Mouse (Mus musculus) heart, embryonic 14.5 days (tissue): ENCODE measurements around the gene Ppil4. TPM values are rescaled to one million over a fixed set of nuclear protein-coding genes. Genes with fewer than 3 reads are reported as not detected.

Experiments used
- ATAC-seq: fragments of 200-750 bp; cut with Nextera tagmentation; 2 replicates; pipeline ENCODE4 v1.8.0; 2017; ENCODE audit warnings: low read depth, moderate TSS enrichment; ENCODE audit not compliant: insufficient number of reproducible peaks, insufficient read depth, low FRiP score
- H3K27ac ChIP-seq, 2 experiments: fragments of 200-500 bp in 1 of 2; fragments of 300-500 bp in 1 of 2; sonication (generic) in 1 of 2; replicated peaks in 1 of 2; 2 replicates each; pipeline ENCODE4 v1.5.1; 2012 to 2014; ENCODE audit warnings: low read depth in 2 of 2, low read length in 2 of 2, control low read depth in 1 of 2, mild to moderate bottlenecking in 1 of 2, mixed read lengths in 1 of 2; ENCODE audit not compliant: control insufficient read depth in 1 of 2, insufficient read depth in 1 of 2
- H3K27me3 ChIP-seq: fragments of 300-500 bp; sonication (generic); 2 replicates; pipeline ENCODE4 v1.6.1; 2014; ENCODE audit warnings: mild to moderate bottlenecking, low read length, control low read depth; ENCODE audit not compliant: control insufficient read depth, insufficient read depth
- H3K36me3 ChIP-seq: fragments of 300-500 bp; sonication (generic); 2 replicates; pipeline ENCODE4 v1.6.1; 2014; ENCODE audit warnings: mild to moderate bottlenecking, control low read depth, low read length, mixed read lengths; ENCODE audit not compliant: control insufficient read depth, insufficient read depth
- H3K4me1 ChIP-seq, 2 experiments: fragments of 200-500 bp in 1 of 2; fragments of 300-500 bp in 1 of 2; sonication (generic) in 1 of 2; 2 replicates each; pipeline ENCODE4 v1.6.1; 2012 to 2014; ENCODE audit warnings: low read length in 2 of 2, control low read depth in 1 of 2, mixed read lengths in 1 of 2; ENCODE audit not compliant: control insufficient read depth in 2 of 2, insufficient read depth in 2 of 2
- H3K4me2 ChIP-seq: fragments of 300-500 bp; sonication (generic); 2 replicates; pipeline ENCODE4 v1.6.1; 2014; ENCODE audit warnings: mild to moderate bottlenecking, low read length
- H3K4me3 ChIP-seq, 2 experiments: fragments of 200-500 bp in 1 of 2; fragments of 300-500 bp in 1 of 2; sonication (generic) in 1 of 2; 2 replicates each; pipeline ENCODE4 v1.5.1; 2012 to 2014; ENCODE audit warnings: low read length in 2 of 2, mild to moderate bottlenecking in 2 of 2, control low read depth in 1 of 2, low read depth in 1 of 2, moderate library complexity in 1 of 2; ENCODE audit not compliant: control insufficient read depth in 1 of 2, insufficient read depth in 1 of 2
- H3K9ac ChIP-seq: fragments of 300-500 bp; sonication (generic); 2 replicates; pipeline ENCODE4 v1.6.1; 2014; ENCODE audit warnings: mild to moderate bottlenecking, low read length
- H3K9me3 ChIP-seq: fragments of 300-500 bp; sonication (generic); 2 replicates; pipeline ENCODE4 v1.6.1; 2016; ENCODE audit warnings: low read length, control low read depth; ENCODE audit not compliant: control insufficient read depth
- WGBS: fragments of 180-500 bp; shearing (Covaris S2); extraction: QIAGEN DNeasy Blood & Tissue Kit; methylation state at CpG from one replicate; pipeline ENCODE4 v1.1.7; 2014; 5-methylcytosine and 5-hydroxymethylcytosine counted together
- polyA plus RNA-seq: library from polyadenylated mRNA; unstranded; fragments of >200 nt; fragmentation: Nextera tagmentation; extraction: Ambion mirVana; gene quantifications from 2 replicates; pipeline ENCODE4 v1.2.1, GENCODE M21; 2014

Gene Ppil4
- polyA plus RNA-seq, 1 experiment from 2014 or later, result 27.8 TPM

- H3K4me1 ChIP-seq, result no peaks in the 10 kb centered on the region
- H3K4me2 ChIP-seq, result no peak overlapping the region
- no peaks in the 10 kb centered on the region for H3K9me3 ChIP-seq
- ATAC-seq, result no peak
- H3K27ac ChIP-seq, result no peak overlapping the region
- WGBS, result 91% methylated on average over 4 of the region's 4 CpGs
- peaks cover 40% of the 10 kb centered on the region for H3K36me3 ChIP-seq
- no peaks in the 10 kb centered on the region for H3K27me3 ChIP-seq
- H3K9ac ChIP-seq, result no peak overlapping the region
- H3K4me3 ChIP-seq, result no peak overlapping the region
Observed at GRCm38 (mm10) chr10:7825281-7825665, 32.6 kb downstream of the Ppil4 start.

- peaks cover 35% of the 10 kb centered on the region for H3K36me3 ChIP-seq
- no peak overlapping the region for H3K27ac ChIP-seq
- ATAC-seq, result no peak
- WGBS, result 88% methylated on average over 9 of the region's 9 CpGs
- no peak overlapping the region for H3K4me3 ChIP-seq
- H3K9me3 ChIP-seq, result no peaks in the 10 kb centered on the region
- no peak overlapping the region for H3K4me2 ChIP-seq
- no peaks in the 10 kb centered on the region for H3K27me3 ChIP-seq
- H3K4me1 ChIP-seq, result no peaks in the 10 kb centered on the region
- no peak overlapping the region for H3K9ac ChIP-seq
Observed at GRCm38 (mm10) chr10:7826106-7826505, 33.4 kb downstream of the Ppil4 start.

GRCm38 (mm10) chr10:7832171-7832676 lies 39.5 kb downstream of the Ppil4 start, which contains the start of gene Zc3h12d:
Gene Zc3h12d (plus strand): TSS chr10:7832470.
- Histone ChIP-seq H3K9me3 (no peaks in the 10 kb centered on the region), H3K27me3 (0 out of 2 replicates have a peak, but pooled peaks cover 3% of the 10 kb centered on the region), H3K36me3 (no peaks in the 10 kb centered on the region), H3K4me2 (peak within 1 kb of the TSS; percentile 74), H3K27ac (no peak within 1 kb of the TSS), H3K4me3 (peak within 1 kb of the TSS; percentile 30 to 32), H3K4me1 (peaks cover 9 to 13% of the 10 kb centered on the region in 2 experiments; a peak in 3 of 4 replicates), H3K9ac (peak within 1 kb of the TSS; percentile 69)
- WGBS, result 3% methylated on average over 15 of the region's 15 CpGs
- ATAC-seq, result peak; percentile 32; the same call in 1 of the 2 replicates

GRCm38 (mm10) chr10:7833377-7834165 lies 40.9 kb downstream of the Ppil4 start:
- H3K4me2 ChIP-seq, result no peak overlapping the region
- H3K9me3 ChIP-seq, result no peaks in the 10 kb centered on the region
- no peaks in the 10 kb centered on the region for H3K36me3 ChIP-seq
- no peak for ATAC-seq
- H3K27ac ChIP-seq, result no peak overlapping the region
- H3K4me1 ChIP-seq, result peaks cover 9 to 13% of the 10 kb centered on the region in 2 experiments; a peak in 3 of 4 replicates
- H3K27me3 ChIP-seq, result 0 out of 2 replicates have a peak, but pooled peaks cover 3% of the 10 kb centered on the region
- 72% methylated on average over 9 of the region's 9 CpGs for WGBS
- no peak overlapping the region for H3K9ac ChIP-seq
- H3K4me3 ChIP-seq, result no peak overlapping the region

- H3K27me3 ChIP-seq, result 0 out of 2 replicates have a peak, but pooled peaks cover 3% of the 10 kb centered on the region
- H3K9me3 ChIP-seq, result no peaks in the 10 kb centered on the region
- H3K4me1 ChIP-seq, result peaks cover 9 to 13% of the 10 kb centered on the region in 2 experiments; a peak in 3 of 4 replicates
- no peak overlapping the region for H3K9ac ChIP-seq
- no peak overlapping the region for H3K4me2 ChIP-seq
- no peak overlapping the region for H3K27ac ChIP-seq
- no peak overlapping the region for H3K4me3 ChIP-seq
- 60% methylated on average over 10 of the region's 10 CpGs for WGBS
- ATAC-seq, result no peak
- no peaks in the 10 kb centered on the region for H3K36me3 ChIP-seq
Observed at GRCm38 (mm10) chr10:7834671-7835225, 42.1 kb downstream of the Ppil4 start.

- no peaks in the 10 kb centered on the region for H3K36me3 ChIP-seq
- no peak for ATAC-seq
- 0 out of 2 replicates have a peak, but pooled peaks cover 3% of the 10 kb centered on the region for H3K27me3 ChIP-seq
- no peak overlapping the region for H3K4me2 ChIP-seq
- no peak overlapping the region for H3K4me3 ChIP-seq
- peaks cover 15 to 22% of the 10 kb centered on the region in 2 experiments for H3K4me1 ChIP-seq
- H3K9me3 ChIP-seq, result no peaks in the 10 kb centered on the region
- WGBS, result 62% methylated on average over 2 of the region's 2 CpGs
- H3K27ac ChIP-seq, result no peak overlapping the region
- no peak overlapping the region for H3K9ac ChIP-seq
Observed at GRCm38 (mm10) chr10:7836902-7837301, 44.2 kb downstream of the Ppil4 start.

- peaks cover 13 to 20% of the 10 kb centered on the region in 2 experiments for H3K4me1 ChIP-seq
- no peak overlapping the region for H3K4me3 ChIP-seq
- no peak overlapping the region for H3K9ac ChIP-seq
- no peaks in the 10 kb centered on the region for H3K36me3 ChIP-seq
- ATAC-seq, result no peak
- WGBS, result 85% methylated on average over 8 of the region's 8 CpGs
- H3K9me3 ChIP-seq, result no peaks in the 10 kb centered on the region
- no peak overlapping the region for H3K4me2 ChIP-seq
- 0 out of 2 replicates have a peak, but pooled peaks cover 3% of the 10 kb centered on the region for H3K27me3 ChIP-seq
- H3K27ac ChIP-seq, result no peak overlapping the region
Observed at GRCm38 (mm10) chr10:7837446-7837845, 44.8 kb downstream of the Ppil4 start.
